Mouse (Mus musculus): ENCODE results near the gene Gba.

- TF ChIP-seq CTCF (IDR thresholded peaks at IDR 0.05; ENCODE audit: low read depth) (no peak), EP300 (optimal IDR thresholded peaks at IDR 0.05) (no peak)
Measured at GRCm38 (mm10) chr3:89156951-89157350, 45.8 kb upstream of the Gba start.

Data from stomach, postnatal 0 days (tissue).